Mouse (Mus musculus): ENCODE results near the gene Lars2. TPM values are rescaled to one million over a fixed set of nuclear protein-coding genes. Genes with fewer than 3 reads are reported as not detected.

Gene Lars2
- polyA plus RNA-seq, 1 experiment = 2,134 TPM

DNA sequence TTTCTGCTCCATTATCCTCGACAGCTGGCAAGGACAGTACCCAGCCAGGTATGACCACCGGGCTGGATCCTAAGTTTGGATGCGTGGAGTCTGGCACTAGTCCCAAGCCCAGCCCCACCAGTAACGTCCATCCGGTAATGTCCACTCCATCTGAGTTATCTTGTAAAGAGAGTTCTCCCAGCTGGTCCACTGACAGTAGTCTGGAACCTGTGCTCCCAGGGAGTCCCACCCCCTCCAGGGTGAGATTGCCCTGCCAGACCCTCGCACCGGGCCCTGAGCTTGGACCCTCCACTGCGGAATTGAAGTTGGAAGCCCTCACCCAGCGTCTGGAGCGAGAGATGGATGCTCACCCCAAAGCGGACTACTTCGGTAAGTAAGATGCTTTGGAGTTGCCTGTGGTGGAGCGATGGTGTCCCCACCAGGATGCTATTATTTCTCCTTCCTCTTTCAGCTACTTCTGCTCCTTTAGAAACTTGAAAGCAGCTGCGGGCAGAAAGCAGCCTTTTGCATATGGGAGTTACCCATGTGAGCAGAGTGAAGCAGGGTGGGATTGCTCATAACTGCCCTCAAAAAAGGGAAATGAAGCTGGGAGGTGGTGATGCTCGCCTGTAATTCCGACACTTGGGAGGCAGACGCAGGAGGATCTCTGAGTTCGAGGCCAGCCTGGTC is 113.7 kb downstream of the Lars2 start:
- DNase-seq = no peak
- H3K4me3 ChIP-seq (replicated peaks; ENCODE audit: insufficient read depth, low read depth, low read length) = no peak overlapping the region
- no peaks in the 10 kb centered on the region for H3K4me1 ChIP-seq (ENCODE audit: control insufficient read depth, insufficient read depth, low read length)
- H3K27ac ChIP-seq (ENCODE audit: insufficient read depth, low read length) = no peak overlapping the region
- no peak for TF ChIP-seq CTCF (IDR thresholded peaks at IDR 0.05; ENCODE audit: borderline replicate concordance, insufficient read depth, low read depth, low read length)
- TF ChIP-seq POLR2A (IDR thresholded peaks at IDR 0.05; ENCODE audit: borderline replicate concordance, insufficient read depth, low read length) = no peak
- WGBS = 68% methylated on average over 18 of the region's 18 CpGs
- no peaks in the 10 kb centered on the region for H3K27me3 ChIP-seq (ENCODE audit: control insufficient read depth, insufficient read depth, low read length)

DNA sequence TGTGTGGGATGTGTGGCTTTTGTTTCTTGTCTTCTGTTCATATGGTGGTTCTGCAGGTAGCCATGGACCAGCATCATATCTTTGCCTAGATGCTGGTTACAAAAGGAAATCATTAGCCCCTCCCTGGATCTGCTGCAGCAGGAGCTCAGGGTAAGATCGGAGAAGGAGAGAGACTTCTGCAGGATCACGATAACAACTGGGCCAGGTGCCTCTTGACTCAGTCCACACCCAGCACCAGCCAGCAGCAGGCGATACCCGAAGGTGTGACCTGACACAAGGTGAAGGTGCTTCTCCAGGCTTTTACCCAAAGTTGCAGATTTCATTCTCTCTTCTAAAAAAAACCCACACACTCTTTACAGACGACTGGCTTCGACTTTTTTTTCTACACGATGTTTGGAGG is 114.4 kb downstream of the Lars2 start:
- Histone ChIP-seq H3K4me3 (replicated peaks; ENCODE audit: insufficient read depth, low read depth, low read length) (no peak overlapping the region), H3K27ac (ENCODE audit: insufficient read depth, low read length) (no peak overlapping the region), H3K4me1 (ENCODE audit: control insufficient read depth, insufficient read depth, low read length) (no peaks in the 10 kb centered on the region), H3K27me3 (ENCODE audit: control insufficient read depth, insufficient read depth, low read length) (no peaks in the 10 kb centered on the region)
- TF ChIP-seq POLR2A (IDR thresholded peaks at IDR 0.05; ENCODE audit: borderline replicate concordance, insufficient read depth, low read length) (no peak), CTCF (IDR thresholded peaks at IDR 0.05; ENCODE audit: borderline replicate concordance, insufficient read depth, low read depth, low read length) (no peak)
- WGBS = 65% methylated on average over 7 of the region's 7 CpGs
- DNase-seq = no peak

DNA sequence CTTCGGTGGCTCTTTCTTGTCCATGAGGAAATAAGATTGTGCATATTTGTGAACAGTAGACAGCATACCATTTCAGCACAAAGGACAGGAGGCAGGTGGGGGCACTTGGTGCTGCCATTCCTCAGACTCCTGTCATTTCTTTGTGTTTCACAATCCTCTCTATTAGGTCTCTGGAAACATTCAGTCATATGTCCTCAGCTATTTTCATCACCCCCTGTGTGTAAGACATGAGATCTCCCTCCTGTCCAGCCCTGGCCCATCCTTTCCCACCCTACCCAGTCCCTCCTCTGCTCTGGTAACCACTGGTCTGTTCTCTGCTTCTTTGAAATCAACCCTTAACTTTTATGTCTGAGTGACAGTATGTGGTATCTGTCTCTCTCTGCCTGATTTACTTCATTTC is 116.9 kb downstream of the Lars2 start:
- Histone ChIP-seq H3K4me1 (ENCODE audit: control insufficient read depth, insufficient read depth, low read length) (no peaks in the 10 kb centered on the region), H3K27ac (ENCODE audit: insufficient read depth, low read length) (no peak overlapping the region), H3K27me3 (ENCODE audit: control insufficient read depth, insufficient read depth, low read length) (no peaks in the 10 kb centered on the region), H3K4me3 (replicated peaks; ENCODE audit: insufficient read depth, low read depth, low read length) (no peak overlapping the region)
- TF ChIP-seq CTCF (IDR thresholded peaks at IDR 0.05; ENCODE audit: borderline replicate concordance, insufficient read depth, low read depth, low read length) = no peak
- no peak for TF ChIP-seq POLR2A (IDR thresholded peaks at IDR 0.05; ENCODE audit: borderline replicate concordance, insufficient read depth, low read length)
- 89% methylated on average over 1 of the region's 1 CpGs for WGBS
- no peak for DNase-seq

DNA sequence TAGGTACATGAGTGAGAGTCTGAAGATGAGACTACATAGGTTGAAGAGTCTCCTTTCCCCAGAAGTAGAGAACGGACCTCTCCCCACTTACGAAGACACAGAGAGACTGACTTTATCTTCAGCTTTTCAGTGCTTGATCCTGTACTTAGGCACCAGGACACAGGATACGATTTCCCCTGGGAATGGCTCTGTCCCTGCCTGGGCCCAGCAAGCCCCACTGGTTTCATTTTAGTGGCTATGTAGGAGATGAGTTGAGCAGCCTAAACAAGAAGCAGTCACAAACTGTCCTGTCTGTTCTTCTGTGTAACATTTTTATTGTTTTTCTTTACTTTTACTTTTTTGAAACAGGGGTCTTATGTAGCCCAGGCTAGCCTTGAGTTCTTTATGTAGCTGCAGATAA is 118.1 kb downstream of the Lars2 start:
- H3K4me3 ChIP-seq (replicated peaks; ENCODE audit: insufficient read depth, low read depth, low read length) = no peak overlapping the region
- WGBS = 96% methylated on average over 3 of the region's 3 CpGs
- H3K4me1 ChIP-seq (ENCODE audit: control insufficient read depth, insufficient read depth, low read length) = no peaks in the 10 kb centered on the region
- no peak overlapping the region for H3K27ac ChIP-seq (ENCODE audit: insufficient read depth, low read length)
- H3K27me3 ChIP-seq (ENCODE audit: control insufficient read depth, insufficient read depth, low read length) = no peaks in the 10 kb centered on the region
- TF ChIP-seq POLR2A (IDR thresholded peaks at IDR 0.05; ENCODE audit: borderline replicate concordance, insufficient read depth, low read length) = no peak
- TF ChIP-seq CTCF (IDR thresholded peaks at IDR 0.05; ENCODE audit: borderline replicate concordance, insufficient read depth, low read depth, low read length) = no peak
- no peak for DNase-seq

DNA sequence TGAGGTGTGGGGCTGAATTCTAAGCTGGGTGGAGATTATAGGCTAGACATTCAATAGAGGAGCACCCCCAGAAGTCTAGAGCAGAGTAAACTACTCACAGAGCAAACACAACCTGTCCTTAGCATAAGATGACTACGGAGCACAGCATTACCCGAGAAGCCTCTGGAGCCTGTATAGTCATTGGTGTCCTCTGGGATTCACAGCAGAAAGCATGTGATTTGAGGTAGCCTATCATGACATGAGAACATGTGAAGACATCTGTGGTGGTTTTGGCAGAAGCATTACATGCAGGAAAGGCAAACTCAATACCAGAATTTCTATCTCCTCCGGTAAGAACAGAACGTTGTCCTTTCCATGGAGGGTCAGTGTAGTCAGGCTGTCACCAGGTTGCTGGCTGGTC is 118.8 kb downstream of the Lars2 start:
- Histone ChIP-seq H3K27me3 (ENCODE audit: control insufficient read depth, insufficient read depth, low read length) (no peaks in the 10 kb centered on the region), H3K27ac (ENCODE audit: insufficient read depth, low read length) (no peak overlapping the region), H3K4me3 (replicated peaks; ENCODE audit: insufficient read depth, low read depth, low read length) (no peak overlapping the region), H3K4me1 (ENCODE audit: control insufficient read depth, insufficient read depth, low read length) (no peaks in the 10 kb centered on the region)
- TF ChIP-seq POLR2A (IDR thresholded peaks at IDR 0.05; ENCODE audit: borderline replicate concordance, insufficient read depth, low read length) (no peak), CTCF (IDR thresholded peaks at IDR 0.05; ENCODE audit: borderline replicate concordance, insufficient read depth, low read depth, low read length) (no peak)
- 85% methylated on average over 4 of the region's 4 CpGs for WGBS
- no peak for DNase-seq

DNA sequence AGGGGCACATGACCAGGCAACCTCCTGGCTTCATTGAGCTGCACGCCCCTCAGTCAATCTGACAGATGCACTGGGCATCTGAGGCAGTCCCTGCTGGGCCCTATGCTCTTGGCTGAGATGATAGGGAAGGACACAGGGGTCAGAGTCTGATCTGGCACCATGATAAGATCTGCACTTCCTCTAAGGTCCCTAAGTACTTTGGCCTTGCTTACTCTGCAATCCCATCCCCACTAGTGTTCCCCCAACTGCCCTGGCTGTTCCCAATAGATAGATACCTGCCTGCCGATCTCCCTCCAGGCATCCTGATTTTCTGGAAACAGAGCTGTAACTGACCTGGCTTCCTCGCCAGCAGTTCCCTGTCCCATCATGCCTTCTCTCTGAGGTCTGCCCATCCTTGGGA is 119.9 kb downstream of the Lars2 start:
- Histone ChIP-seq H3K4me3 (replicated peaks; ENCODE audit: insufficient read depth, low read depth, low read length) (no peak overlapping the region), H3K27me3 (ENCODE audit: control insufficient read depth, insufficient read depth, low read length) (no peaks in the 10 kb centered on the region), H3K4me1 (ENCODE audit: control insufficient read depth, insufficient read depth, low read length) (no peaks in the 10 kb centered on the region), H3K27ac (ENCODE audit: insufficient read depth, low read length) (no peak overlapping the region)
- 51% methylated on average over 3 of the region's 3 CpGs for WGBS
- no peak for DNase-seq
- TF ChIP-seq POLR2A (IDR thresholded peaks at IDR 0.05; ENCODE audit: borderline replicate concordance, insufficient read depth, low read length) = no peak
- no peak for TF ChIP-seq CTCF (IDR thresholded peaks at IDR 0.05; ENCODE audit: borderline replicate concordance, insufficient read depth, low read depth, low read length)

DNA sequence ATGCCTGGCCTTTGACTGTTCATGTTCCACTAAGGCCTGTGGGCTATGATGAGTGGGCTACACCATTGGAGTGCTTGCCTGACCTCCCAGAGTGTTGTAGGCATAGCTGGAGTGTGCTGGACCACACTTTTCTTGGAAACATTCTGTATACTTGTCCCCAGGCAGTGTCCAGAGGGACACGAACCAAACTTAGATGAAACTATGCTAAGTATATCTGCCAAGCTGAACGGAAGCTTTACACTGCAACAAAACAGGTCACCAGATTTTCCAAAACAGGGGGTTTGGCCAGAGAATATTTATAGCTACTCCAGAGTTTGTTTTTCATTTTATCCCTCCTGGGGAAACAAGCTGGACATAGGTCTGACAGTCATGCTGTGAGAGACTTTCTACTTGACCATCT is 122.3 kb downstream of the Lars2 start:
- 62% methylated on average over 2 of the region's 2 CpGs for WGBS
- no peak overlapping the region for H3K4me3 ChIP-seq (replicated peaks; ENCODE audit: insufficient read depth, low read depth, low read length)

DNA sequence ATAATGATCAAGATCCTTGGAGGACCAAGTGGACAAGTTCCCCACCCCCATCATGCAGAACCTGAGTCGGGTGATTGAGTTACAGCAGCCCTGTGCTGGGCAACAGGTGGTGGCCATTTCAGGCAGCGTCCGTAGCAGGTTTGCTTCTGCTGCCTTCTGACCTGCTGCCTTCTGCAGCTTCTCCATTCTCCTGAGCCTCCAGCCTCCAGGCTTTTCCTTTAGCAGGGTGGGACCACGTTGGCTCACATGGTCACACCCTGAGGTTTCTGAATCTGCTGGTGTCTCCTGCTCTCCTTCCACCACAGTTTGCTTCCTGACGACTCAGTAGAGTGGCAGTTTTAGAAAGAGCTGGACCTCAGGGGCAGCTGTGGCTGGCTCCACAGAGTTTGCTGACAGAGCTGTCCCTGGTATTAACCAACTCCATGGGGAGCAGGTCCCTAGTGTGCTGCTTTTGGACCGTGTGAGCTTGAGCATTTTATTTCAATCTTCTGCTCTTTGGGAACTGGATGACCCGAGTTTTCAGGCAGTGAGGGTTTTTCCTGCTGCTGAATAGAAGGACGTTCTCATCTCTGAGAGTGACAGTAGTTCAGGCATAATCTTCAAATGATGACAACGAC is 123.1 kb downstream of the Lars2 start:
- H3K27ac ChIP-seq (ENCODE audit: insufficient read depth, low read length) = no peak overlapping the region
- no peak overlapping the region for H3K4me3 ChIP-seq (replicated peaks; ENCODE audit: insufficient read depth, low read depth, low read length)
- no peaks in the 10 kb centered on the region for H3K27me3 ChIP-seq (ENCODE audit: control insufficient read depth, insufficient read depth, low read length)
- DNase-seq = no peak
- WGBS = 55% methylated on average over 9 of the region's 9 CpGs
- H3K4me1 ChIP-seq (ENCODE audit: control insufficient read depth, insufficient read depth, low read length) = no peaks in the 10 kb centered on the region
- TF ChIP-seq POLR2A (IDR thresholded peaks at IDR 0.05; ENCODE audit: borderline replicate concordance, insufficient read depth, low read length) (no peak), CTCF (IDR thresholded peaks at IDR 0.05; ENCODE audit: borderline replicate concordance, insufficient read depth, low read depth, low read length) (no peak)

More for the DNA sequence above, 122.3 kb downstream of the Lars2 start:
- Histone ChIP-seq H3K27me3 (ENCODE audit: control insufficient read depth, insufficient read depth, low read length) (no peaks in the 10 kb centered on the region), H3K27ac (ENCODE audit: insufficient read depth, low read length) (no peak overlapping the region), H3K4me1 (ENCODE audit: control insufficient read depth, insufficient read depth, low read length) (no peaks in the 10 kb centered on the region)
- DNase-seq = no peak
- TF ChIP-seq POLR2A (IDR thresholded peaks at IDR 0.05; ENCODE audit: borderline replicate concordance, insufficient read depth, low read length) = no peak
- TF ChIP-seq CTCF (IDR thresholded peaks at IDR 0.05; ENCODE audit: borderline replicate concordance, insufficient read depth, low read depth, low read length) = no peak

All from cerebellum, adult 2 months (tissue).